Mouse (Mus musculus): ENCODE measurements around the gene Lactbl1. TPM values are rescaled to one million over a fixed set of nuclear protein-coding genes. Genes with fewer than 3 reads are reported as not detected.

Gene Lactbl1
- total RNA-seq, 2 experiments from 2014 or later = 0.44 TPM; not detected in 1

DNA sequence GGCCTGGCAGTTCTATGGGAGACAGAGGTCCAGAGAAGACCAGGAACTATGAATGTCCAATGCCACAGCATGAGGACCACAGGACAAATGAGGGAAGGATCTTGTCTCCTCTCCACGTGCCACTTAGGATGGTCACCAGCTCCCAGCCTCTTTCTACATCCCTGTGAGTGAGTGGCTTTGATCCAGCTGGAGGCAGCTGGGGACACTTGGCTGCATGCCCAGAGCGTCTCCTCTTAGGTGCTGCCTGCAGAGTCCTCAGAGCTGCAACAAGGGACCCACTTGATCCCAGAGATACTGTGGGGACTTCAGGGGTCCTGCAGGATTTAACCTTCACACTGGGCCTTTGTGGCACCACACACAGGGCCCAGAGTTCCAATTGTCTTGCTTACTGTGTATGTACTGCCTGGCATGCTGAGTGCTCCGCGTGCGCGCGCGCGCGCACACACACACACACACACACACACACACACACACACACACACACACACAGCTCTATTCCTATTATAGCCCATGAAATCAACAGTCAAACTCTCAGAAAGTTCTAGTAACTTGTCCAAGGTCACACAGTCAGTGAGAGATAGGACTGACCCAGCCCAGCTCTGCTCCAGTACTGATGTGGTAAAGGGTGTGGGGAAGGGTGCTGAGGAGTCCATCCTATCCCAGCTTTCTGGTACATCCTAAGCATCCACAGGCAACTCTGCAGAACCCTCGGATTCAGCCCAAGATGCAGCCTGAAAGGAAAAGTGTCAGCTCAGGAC is 9.0 kb downstream of the Lactbl1 start:
- no peak for ATAC-seq (replicated peaks; ENCODE audit: low FRiP score, low TSS enrichment, poor library complexity, severe bottlenecking)

DNA sequence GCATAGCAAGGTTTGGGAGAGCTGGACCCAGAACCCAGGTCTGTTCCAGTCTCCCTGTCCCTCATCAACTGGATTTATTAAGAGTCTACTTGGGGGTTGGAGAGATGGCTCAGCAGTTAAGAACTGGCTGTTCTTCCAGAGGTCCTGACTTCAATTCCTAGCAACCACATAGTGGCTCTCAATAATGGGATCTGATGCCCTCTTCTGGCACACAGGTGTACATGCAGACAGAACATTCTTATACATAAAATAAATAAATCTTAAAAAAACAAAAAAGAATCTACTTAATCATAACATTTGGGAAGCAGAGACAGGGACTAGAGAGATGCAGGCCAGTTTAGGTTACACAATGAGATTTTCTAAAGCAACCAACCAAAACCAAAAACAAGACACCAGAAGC is 13.6 kb downstream of the Lactbl1 start:
- ATAC-seq (replicated peaks; ENCODE audit: low FRiP score, low TSS enrichment, poor library complexity, severe bottlenecking) = no peak

DNA sequence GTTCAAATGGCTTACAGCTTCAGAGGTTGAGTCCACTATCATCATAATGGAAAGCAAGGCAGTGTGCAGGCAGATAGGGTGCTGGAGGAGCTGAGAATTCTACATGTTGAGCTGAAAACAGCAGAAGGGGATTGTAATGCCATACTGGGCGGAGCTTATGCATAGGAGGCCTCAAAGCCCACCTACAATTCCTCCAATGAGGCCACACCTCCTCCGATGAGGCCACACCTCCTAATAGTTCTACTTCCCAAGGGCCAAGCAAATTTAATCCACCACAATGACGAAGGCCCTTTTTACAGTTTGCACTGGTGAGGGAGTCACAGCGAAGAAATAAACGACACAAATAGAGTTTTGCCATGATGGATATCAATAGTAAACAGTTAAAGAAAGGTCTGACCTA is 14.1 kb downstream of the Lactbl1 start:
- ATAC-seq (replicated peaks; ENCODE audit: low FRiP score, low TSS enrichment, poor library complexity, severe bottlenecking) = no peak

DNA sequence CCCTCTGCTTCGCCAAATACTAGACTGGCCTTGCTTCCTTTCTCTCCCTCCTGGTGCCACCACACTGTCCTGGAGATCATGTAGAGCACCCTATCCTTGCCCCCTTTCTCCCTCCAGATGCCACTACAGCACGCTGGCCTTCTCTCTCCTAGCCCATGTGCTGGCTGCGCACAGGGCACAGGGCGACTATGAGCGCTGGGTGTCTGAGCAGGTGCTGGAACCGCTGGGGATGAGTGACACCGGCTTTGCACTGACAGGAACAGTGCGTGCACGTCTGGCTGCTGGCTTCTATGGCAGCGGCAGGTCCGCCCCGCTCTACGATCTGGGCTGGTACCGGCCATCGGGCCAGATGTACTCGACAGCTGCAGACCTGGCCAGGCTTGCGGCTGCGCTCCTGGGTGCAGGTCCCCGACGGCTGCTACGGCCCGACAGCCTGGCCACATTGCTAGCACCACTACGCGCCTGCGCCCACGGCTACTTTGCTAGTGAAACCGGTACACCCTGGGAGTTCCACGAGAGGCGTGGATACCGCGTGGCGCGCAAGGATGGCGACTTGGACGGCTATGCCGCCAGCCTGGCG is 14.7 kb downstream of the Lactbl1 start:
- peak; percentile 48; the same call in 1 of the 2 replicates for ATAC-seq (replicated peaks; ENCODE audit: low FRiP score, low TSS enrichment, poor library complexity, severe bottlenecking)

DNA sequence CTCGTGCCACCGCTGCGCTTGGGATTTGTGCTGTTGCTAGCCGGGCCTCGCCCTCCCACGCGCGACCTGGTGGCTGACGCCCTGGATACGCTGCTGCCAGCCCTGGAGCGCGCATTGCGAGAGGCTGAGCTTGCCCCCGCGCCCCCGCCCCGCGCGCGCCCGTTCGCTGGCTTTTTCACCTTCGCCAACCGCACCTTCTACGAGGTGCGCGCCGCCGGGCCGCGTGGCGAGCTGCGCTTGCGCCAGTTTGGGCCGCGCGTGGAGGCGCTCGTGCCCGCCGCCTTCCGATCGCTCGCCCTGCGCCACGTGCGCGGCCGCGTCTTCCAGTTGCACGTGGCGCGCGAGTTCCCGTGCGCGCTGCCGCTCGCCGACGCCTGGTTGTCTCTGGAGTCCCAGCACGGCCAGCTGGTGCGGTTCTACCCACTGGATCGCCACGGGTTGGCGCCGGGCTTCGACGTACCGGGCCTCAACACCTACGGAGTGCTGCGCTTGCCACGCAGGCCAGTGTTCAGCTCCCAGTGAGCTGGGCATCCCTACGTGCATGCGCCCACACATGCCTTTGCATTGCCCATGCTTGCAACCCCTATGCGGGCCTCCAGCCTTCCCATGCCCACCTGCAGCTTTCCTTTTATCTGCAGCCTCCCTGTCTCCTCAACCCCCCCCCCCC is 15.3 kb downstream of the Lactbl1 start:
- no peak for ATAC-seq (replicated peaks; ENCODE audit: low FRiP score, low TSS enrichment, poor library complexity, severe bottlenecking)

DNA sequence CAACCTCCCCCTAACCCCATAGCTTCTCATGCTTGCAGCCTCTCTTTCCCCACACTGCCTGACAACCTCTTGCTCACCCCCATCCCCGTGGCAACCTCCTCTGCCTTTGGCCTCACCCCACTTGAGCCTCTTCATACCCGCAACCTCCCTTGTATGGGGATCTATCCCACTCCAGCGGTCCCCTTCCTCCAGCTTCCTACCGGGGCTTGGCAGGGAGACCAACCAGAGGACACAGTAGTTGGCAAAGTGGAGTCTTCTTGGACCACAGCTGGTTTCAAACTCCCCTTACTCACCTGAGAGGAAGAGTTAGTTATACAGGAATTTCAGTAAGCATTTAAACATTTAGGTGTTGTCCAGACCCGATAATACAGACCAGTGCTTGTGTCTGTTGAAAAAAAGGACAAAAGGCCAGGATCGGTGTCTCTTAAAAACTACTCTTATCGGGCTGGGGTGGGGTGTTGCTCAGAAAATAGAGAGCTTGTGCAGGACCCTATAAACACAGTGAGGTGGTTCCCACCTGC is 15.9 kb downstream of the Lactbl1 start:
- no peak for ATAC-seq (replicated peaks; ENCODE audit: low FRiP score, low TSS enrichment, poor library complexity, severe bottlenecking)

DNA sequence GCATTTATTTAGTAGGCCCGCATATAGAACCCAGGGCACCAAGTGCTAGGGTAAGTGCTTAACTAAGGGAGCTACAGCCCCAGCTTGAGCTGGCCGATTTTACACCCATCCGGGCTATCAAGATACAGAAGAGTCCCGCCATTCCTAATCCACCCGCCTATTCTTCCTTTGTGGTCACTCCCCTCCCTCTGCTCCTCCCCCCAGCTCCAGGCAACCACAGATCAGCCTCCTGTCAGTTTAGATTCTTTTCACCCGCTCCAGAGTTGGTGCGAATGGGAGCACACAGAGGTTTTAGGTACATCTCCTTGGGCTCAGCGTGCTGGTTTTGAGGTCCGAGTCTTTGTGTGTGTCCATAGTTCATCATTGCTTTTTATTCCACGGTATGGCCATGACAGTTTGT is 16.5 kb downstream of the Lactbl1 start:
- ATAC-seq (replicated peaks; ENCODE audit: low FRiP score, low TSS enrichment, poor library complexity, severe bottlenecking) = peak; percentile 62

DNA sequence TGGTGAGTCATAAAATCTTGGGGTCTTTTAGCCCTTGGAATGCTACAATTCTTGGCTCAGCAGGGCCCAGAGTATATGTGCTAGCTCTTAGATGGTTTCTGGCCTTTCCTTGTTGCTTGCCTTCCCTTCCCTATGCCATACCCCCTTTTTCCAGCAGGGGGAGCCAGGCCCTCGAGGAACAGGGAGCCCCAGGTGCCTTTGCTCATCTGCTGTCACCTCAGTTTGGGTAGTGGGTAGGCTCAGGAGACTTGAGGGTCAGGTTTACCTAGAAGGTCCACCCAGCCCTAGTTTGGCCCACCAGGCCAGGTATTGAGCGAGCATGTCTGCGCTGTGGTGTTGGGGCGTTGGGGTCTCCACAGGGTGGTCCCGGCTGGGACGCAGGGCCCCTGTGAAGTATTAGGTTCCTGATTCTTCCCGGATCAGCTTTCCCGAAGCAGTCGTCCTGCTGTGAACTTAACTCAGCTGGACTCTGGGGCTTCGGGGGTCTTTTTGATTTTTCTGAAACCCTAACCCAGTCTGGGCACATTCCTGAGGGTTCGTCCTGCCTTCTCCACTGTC is 26.6 kb downstream of the Lactbl1 start:
- ATAC-seq (replicated peaks; ENCODE audit: low FRiP score, low TSS enrichment, poor library complexity, severe bottlenecking) = peak; percentile 64

DNA sequence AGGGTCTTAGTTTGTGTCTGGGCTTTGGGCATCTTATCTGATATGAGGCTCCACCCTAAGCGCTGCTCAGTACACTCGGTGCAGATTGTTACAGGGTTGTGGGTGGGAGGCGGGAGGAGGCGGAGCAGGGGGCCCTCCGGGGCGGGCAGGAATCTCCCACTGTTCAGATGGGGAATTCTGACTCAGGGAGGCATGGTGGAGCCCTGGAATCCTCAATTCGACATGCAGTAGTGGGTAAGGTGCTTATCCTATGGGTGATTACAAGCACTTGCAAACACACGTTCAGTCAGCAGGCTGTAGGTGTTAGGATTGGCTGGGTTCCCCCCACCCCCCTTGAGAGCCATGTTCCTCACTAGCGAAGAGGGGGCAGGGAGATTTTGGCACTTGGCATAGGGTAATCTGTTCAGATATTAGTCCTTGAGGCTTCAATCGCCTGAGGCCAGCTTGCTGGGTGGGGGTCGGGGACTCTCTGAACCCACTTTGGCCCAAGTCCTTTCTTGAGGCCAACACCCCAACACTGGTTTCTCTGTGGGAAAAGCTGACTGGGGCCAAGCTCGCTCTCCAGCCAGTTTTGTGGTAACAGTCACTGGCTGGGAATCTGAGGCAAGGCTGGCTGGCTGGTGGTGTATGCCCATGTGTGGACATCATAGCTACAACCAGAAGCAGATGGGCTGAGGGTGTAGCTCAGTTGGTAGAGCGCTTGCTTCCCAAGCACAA is 27.2 kb downstream of the Lactbl1 start:
- ATAC-seq (replicated peaks; ENCODE audit: low FRiP score, low TSS enrichment, poor library complexity, severe bottlenecking) = no peak

DNA sequence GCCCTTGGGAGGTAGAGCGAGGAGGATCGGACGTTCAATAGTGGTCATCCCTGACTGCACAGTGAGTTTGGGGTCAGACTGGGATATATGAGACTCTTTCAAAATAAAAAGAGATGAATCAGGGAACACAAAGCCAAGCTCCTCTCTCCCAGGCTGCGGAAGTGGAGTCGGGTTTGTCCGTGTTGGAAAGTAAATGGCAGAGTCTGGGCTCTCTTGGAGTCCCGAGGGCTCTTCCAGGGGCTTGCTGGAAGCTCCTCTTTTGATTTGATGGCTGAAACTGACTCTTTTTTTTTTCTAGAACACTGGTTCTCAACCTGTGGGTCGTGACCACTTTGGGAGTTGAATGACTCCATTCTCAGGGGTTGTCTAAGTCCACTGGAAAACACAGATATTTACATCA is 27.8 kb downstream of the Lactbl1 start:
- no peak for ATAC-seq (replicated peaks; ENCODE audit: low FRiP score, low TSS enrichment, poor library complexity, severe bottlenecking)

DNA sequence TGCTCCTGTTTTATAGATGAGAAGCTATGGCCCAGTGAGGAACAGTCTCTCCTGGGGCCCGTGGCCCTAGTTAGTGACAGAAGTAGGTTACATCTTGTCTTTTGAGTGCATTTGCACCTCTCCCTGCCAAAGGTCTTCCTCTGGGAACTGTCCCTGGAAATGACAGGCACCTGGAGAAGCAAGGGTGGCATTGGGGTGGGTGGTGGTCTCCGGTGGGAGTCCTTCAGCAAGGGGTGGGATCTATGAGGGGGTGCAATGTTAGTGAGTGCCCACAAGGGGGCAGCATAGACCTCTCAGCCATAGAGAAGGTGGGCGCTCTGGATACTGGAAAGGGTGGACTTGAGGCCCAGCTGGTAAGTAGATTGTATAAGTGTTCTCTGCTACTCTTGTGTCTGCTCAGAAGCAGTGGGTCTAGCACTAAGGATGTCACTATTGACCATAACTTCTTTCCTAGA is 29.0 kb downstream of the Lactbl1 start:
- no peak for ATAC-seq (replicated peaks; ENCODE audit: low FRiP score, low TSS enrichment, poor library complexity, severe bottlenecking)

DNA sequence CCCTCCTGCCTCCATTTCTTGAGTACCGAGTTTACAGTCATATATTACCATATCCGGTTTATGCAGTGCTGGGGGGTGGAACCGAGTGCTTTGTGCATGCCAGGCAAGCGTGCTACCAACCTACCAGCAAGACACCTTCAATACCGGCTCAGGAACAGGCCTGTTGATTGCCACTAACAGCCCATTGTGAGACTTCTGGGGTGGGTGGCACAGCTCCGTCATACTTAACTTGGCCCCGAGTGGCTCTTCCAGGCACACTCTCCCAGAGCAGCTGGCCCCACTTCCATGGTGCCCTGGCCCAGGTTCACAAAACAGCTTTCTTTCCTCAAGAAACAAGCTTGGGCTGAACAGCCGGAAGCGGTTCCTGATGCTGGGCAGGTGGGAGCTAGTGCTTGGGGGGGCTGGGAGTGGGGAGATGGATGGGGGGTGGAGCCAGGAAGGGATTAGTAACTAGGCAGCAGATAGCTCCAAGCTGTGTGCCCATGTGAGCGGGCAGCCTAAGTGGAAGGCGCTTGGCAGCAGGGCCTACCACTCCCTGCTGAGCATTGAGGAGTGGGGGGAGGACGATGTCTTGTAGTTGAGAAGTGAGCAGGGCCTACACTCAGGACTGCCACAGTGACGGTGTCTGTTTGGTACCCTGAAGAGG is 29.6 kb downstream of the Lactbl1 start:
- ATAC-seq (replicated peaks; ENCODE audit: low FRiP score, low TSS enrichment, poor library complexity, severe bottlenecking) = no peak

DNA sequence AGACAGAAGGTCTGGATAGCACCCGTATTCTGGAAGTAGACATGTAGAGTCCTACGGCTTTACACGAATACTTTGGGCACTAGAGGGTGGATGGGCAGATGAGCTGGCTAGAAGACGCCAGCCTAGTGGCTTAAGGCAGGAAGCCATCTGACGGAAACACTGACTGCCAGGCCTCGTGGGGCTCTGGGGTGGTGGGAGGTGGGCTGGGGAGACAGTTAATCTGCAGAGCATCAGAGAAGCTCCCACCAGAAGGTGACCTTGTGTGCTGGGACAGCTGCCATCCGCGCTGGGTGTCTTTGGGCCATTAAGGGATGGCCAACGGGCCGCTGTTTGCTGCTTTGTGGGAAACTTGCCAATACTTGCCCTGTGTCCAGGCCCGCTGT is 30.1 kb downstream of the Lactbl1 start:
- ATAC-seq (replicated peaks; ENCODE audit: low FRiP score, low TSS enrichment, poor library complexity, severe bottlenecking) = no peak

DNA sequence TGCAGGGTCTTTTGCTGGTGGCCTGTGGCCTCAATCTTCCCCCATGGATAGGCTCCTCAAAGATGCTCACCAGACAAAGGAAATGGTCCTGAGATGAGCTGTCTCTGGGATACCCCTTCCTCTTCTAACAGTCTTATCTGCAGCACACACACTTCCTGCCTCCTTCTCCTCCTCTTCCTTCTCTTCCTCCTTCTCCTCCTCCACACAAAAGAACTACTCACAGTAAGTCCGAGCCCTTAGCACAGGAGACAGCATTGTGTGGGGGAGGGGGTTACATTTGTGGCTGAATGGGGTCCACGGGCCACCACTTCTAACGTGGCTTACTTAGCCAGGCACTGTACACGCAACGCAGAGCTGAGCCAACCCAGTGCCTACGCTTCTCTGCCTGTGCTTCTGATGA is 30.6 kb downstream of the Lactbl1 start:
- no peak for ATAC-seq (replicated peaks; ENCODE audit: low FRiP score, low TSS enrichment, poor library complexity, severe bottlenecking)

DNA sequence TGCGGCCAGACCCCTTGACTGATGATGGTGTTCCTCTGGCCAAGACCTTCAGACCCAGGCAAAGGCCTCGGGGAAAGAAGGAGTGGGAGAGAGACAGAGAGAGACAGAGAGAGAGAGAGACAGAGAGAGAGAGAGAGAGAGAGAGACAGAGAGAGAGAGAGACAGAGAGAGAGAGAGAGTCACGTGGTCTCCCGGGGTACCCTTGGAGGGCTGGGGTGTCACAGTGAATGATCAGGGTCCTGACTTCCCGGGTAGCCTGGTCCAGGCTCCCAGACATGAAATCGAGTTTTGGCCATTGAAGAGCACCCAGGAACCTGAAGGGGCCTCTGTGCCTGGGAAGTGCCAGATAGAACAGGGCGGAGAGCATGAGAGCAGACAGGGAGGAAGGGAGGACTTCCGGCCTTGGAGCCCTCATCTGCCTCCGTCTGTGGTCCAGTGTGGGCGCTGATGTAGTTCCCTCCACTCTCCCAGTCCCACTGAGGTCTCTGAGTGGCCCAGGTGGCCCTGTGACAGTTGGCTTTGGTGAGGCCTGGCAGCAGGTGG is 31.3 kb downstream of the Lactbl1 start:
- ATAC-seq (replicated peaks; ENCODE audit: low FRiP score, low TSS enrichment, poor library complexity, severe bottlenecking) = no peak

DNA sequence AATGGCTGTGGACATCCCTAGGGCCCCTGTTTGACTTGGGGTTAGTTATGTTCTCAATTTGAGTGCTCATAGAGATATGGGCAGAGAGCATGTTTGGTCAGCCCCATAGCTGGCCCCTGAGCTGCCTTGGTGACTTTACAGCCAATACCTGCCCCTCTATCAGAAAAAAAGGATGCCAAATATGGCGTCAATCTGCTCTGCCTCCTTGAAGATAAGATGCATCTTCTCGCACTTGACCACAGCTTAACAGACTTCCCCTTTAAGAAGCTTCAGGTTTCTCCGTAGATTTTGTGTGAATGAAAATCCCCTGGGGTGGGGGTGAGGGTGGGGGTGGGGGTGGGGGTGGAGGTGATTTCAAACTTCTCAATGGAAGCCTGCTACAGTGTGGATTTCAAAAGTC is 35.5 kb downstream of the Lactbl1 start:
- ATAC-seq (replicated peaks; ENCODE audit: low FRiP score, low TSS enrichment, poor library complexity, severe bottlenecking) = no peak

DNA sequence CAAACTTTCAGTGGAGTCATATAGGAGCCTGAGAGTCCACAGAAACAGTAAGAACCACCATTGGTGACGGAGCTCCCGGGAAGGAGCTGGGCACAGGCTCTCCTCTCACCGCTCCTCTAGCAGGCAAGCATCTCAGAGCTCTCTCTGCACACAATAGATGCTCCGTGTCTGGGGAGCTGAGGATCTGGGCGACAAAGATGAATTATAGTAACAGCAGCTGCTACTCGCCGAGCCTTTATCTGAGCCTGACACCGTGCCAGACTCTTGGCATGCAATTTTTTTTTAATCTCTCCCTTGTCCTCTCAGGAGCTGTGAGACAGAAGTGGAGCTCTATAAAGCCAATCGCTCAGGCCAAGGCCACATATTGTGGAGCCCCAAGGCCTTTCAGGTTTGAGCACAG is 42.6 kb downstream of the Lactbl1 start:
- ATAC-seq (replicated peaks; ENCODE audit: low FRiP score, low TSS enrichment, poor library complexity, severe bottlenecking) = peak; percentile 43

DNA sequence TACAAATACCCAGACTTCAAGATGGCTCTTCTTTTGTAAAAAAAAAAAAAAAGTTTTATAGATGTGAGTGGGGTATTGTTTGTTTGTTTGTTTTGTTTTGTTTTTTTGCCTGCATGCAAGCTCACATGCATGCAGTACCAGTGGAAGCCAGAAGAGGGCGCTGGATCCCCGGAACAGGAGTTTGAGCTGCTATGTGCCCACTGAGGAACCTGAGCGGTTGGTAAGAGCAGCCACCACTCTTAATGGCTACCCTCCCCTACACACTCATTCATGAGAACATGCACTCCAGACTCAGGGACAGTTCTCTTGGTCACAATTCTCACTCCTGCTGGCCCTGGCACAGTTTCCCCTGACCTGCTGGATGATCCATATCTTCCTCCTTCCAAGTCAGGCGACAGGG is 43.6 kb downstream of the Lactbl1 start:
- ATAC-seq (replicated peaks; ENCODE audit: low FRiP score, low TSS enrichment, poor library complexity, severe bottlenecking) = 0 out of 2 replicates have a peak, but pooled peaks have one; percentile 20

DNA sequence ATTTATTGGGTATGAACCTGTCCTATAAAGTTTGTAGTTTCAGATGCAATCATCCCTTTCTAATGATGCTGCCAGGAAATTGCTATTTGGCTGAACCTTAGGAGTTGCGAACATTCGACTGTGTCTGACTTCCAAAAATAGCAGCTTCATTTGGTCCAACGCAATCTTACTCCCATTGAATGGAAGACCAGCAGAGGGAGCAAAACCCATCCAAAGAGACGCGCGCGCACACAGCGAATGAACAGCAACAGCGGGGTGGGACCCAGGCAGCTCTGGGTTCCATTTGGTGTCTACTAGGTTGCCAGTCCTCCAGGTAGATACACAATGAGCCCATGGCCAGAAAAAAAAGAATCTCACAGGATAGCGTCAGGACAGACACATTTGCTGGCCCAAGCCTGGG is 45.3 kb downstream of the Lactbl1 start:
- ATAC-seq (replicated peaks; ENCODE audit: low FRiP score, low TSS enrichment, poor library complexity, severe bottlenecking) = no peak
